Mouse (Mus musculus) cortical plate, adult 2 months (tissue): ENCODE results near the gene Wwtr1.

Experiments used
- CTCF ChIP-seq: fragments of 200-500 bp; IDR thresholded peaks from 2 replicates; pipeline ENCODE4 v1.5.1; 2011; ENCODE audit warnings: mild to moderate bottlenecking, control low read depth, low read length; ENCODE audit not compliant: insufficient read depth; ENCODE audit errors: extremely low read depth
- POLR2A ChIP-seq: fragments of 200-500 bp; IDR thresholded peaks from 2 replicates; pipeline ENCODE4 v1.6.1; 2011; ENCODE audit warnings: mild to moderate bottlenecking, low read length, control low read depth; ENCODE audit not compliant: insufficient read depth; ENCODE audit errors: extremely low read depth

DNA sequence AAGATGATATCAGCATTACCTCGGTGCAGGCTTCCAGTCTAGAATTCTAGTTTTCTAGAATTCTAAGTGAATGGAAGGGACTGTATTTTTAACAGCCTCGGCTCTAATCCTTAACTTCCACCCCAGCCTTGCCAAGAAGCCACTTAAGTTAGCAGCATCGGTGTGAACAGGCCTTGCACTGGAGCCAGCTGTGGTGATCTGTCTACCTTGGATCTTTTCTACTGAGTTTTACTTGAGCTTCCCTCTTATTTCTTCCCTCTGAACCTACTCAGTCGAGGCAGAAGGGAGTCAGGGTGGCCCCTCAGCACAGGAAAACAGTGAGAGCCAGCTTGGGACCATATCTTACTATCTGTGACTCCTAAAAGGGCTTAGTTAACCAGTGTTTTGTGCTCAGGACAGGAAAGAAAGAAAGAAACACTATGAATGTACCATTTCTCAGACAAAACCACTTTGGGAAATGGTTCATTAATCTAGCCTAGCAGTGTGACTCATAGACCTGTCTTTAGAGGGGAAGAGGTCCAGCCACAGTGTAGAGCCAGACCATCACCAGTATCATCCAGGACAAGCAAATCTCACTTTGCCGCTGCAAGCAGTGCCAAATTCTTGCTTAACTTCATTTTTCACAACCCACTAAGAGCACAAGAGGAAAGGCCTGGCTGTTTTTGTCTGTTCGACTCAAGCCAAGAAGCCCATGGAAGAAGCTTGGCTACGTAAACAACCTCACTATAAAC lies 65.6 kb downstream of the Wwtr1 start:
- TF ChIP-seq CTCF (no peak), POLR2A (no peak)
